Mouse (Mus musculus) layer of hippocampus, adult 18-20 months (tissue): ENCODE results near the gene Irf5. TPM values are rescaled to one million over a fixed set of nuclear protein-coding genes. Genes with fewer than 3 reads are reported as not detected.
A peak's percentile ranks its signal among the peaks of the same experiment; 100 is the strongest.

Source experiments
- DNase-seq, 2 experiments: peaks; one replicate each; pipeline ENCODE4 v3.0.0; 2022; ENCODE audit warnings: low spot score in 2 of 2
- long read RNA-seq: library from polyadenylated mRNA; stranded (forward); transcript quantifications from one replicate; pipeline ENCODE4 v2.0.0, GENCODE M21; 2021
- total RNA-seq, 2 experiments: library from RNA; stranded (reverse); gene quantifications; 2 replicates each; pipeline ENCODE4 v1.2.3; 2021

Irf5 gene
- total RNA-seq, result 1 to 10 TPM; 4.4 to 5.4 TPM
- long read RNA-seq, partial matches to known transcripts, result 2 of 6 reads
- long read RNA-seq, other reads (novel, unspliced or antisense), result 1 of 6 reads

DNA sequence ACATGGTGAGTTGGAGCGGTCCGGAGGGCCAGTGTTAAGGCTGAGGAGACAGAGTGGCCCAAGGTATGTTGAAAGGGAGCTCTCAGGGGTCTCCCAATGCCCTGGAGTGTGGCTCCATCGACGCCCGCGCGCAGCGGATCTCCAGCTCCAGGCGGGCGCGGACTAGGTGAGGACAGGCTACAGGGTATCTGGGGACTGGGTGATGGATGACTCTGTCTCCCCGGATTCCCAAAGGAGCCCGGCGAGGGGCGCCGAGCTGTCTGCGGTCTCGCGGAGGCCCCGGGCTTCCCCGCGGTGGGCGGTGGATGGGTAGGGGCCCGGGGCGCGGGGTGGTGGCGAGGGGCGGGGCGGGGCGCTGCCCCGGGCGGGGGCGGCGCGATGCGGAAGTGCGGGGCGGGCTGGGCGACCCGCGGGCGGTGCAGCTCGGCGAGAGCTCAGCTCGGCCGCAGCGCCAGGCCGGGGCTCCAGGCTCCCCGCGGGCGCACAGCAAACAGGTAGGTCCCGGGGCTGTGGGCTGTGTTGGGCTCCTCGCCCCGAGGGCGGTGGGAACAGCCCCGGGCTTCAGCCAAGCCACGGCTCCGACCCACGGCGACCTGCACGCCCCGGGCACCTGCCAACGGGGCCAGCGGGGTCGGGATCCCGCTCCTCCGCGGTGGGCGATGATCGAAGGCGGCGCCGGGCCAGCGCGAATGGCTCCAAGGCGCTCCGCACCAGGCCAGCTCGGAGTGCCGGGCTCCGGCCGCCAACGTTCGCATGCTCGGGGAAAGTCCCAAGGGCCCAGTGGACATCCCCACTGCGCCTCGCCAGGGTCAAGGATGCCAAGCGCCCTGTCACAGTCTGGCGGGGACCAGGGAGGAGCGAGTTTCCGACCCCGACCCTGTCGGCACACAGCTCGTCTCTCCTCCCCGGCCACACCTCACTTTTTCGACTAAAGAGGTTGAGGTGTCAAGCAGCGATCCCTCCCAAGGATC, at the start of gene Irf5:
TSS of gene Irf5 (plus strand) at position 345 of the 971 bp plus-strand sequence.
- DNase-seq, result no peak

DNA sequence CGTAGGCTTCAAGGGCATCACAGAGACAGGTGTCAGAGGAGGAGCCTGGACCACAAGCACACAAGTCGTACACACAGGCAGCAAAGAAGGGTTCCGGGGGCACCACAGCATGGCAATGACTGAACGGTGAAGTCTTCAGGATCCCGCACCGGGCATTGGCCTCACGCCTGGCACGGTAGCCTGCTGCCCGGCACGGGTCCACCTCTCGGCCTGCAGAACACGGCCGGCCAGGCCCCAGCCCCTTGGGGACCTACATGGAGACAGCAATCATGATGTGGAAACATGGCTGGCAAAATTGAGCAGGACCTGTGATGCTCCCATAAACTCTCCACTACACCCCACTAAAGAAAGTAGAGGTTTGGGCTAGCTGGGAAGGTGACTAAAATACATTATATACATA, 43.7 kb upstream of the Irf5 start:
- no peak for DNase-seq

DNA sequence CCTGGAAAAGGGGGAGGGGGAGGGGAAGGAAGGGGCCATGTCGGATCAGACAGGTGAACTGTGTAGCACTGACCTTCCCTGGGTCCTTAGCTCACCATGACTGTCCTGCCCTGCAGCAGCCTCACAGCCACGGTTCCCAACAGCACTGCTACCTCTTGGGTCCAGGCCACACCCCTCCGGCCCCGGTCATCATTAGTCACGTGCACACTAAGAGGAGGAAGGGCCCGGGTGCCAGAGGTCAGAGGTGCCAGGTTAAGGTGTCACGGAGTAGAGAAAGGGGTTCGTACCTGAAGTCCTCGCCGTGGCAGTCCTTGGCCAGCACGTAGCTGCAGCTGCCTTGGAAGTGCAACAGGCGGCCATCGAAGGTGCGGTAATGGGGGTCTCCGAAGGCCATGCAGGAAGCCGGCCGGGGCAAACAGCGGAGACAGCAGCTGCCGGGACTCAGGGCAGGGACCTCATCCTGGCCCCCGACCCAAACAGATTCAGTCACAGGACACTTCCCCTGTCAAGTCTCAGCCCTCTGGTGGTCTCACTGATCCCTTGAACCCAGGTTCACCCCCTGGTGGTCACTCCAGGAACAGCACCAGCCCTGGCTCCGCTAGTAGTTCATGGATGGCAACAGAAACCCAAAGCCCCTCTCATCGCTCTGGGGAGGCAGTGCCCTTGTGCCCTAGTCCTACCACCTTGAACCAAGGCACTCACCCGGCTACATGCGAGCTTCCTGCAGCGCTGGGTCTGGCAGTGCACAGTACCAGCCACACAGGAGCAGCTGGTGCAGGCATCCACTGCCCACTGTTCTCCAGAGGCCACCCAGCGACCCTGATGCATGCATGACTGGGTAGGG, 41.5 kb upstream of the Irf5 start:
- peak; percentile 9 to 46 for DNase-seq

DNA sequence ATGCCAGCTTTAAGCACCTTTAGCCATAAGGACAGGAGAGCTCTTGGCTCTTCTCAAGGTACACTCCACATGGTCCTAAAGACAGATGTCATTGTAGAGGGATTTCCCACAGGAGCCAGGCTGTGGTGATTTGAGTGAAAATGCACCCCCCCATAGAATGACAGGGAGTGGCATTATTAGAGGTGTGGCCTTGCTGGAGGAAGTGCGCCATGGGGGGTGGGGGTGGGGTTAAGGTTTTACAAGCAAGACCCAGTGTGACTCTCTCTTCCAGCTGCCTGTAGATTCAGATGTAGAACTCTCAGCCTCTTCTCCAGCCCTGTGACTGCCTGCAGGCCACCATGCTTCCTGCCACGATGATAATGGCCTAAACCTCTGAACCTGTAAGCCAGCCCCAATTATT, 40.5 kb upstream of the Irf5 start:
- no peak for DNase-seq

DNA sequence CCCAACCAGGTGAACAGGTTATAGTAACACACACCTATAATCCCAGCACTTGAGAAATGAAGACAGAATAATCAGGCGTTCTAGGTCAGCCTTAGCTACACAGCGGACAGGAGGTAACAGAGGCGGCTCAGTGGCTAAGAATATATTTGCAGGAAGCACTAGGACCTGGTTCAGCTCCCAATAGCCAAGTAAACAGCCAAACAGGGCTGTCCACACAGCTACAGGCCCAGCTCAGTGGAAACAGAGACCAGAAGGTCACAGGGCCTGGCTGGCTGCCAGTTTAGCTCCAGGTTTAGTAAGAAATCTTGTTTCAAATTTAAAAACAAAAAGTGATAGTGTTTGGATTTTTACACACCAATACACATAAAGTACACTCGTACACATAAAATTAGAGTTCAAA, 32.3 kb upstream of the Irf5 start:
- DNase-seq, result no peak

DNA sequence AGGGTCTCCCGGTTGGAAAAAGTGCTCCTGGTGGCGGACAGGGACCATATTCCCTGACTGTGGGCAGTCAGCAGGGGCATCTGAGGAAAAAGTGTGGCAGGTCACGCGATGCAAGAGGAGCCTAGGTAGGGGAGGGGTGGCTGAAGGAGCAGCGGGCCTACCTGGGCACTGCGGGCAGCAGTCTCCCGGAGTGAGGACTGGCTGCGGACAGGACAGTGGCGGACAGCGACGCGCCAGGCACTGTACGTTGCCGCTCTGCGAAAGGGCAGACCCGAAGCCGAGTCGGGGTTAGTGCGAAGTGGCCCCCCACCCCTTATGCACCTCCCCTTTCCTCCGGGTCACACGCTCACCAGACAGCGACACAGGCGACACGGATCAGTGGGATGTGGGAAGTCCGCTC, 30.2 kb upstream of the Irf5 start:
- DNase-seq, result no peak

DNA sequence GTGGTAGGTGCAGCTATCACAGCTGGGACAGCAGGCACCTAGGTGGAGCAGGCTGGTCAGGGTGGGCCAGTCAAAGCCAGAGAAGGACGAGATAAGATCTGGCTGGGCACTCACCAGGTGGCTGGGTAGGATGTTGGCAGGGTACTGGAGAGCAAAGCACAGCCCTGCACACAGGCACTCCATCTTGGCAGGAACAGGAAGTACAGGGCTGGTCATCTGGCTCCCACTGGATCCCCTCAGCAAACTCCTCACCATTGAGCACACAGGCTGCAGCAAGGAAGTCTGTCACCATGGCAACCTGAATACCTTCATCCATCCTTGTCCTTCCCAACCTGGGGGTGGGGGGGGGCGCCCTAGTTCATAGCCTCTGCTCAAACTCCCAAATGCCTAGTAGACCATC, 28.6 kb upstream of the Irf5 start:
- no peak for DNase-seq

DNA sequence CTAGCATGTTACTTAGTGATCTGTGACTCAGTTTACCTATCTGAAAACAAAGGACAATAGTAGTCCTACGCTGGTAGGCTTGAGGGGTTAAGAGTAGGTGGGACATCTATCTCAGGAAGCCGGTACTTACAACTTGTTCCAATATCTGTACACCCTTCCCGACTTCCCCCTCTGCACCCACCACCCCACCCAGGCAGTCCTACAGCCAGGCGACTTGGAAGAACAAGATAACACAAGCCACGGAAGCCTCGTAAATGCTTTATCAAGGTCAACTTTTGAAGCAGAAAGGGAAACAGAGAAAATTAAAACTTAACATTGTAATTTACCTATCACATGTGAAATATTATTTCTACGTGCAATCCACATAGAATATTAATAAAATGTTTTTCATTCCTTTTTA, 26.2 kb upstream of the Irf5 start:
- DNase-seq, result no peak

DNA sequence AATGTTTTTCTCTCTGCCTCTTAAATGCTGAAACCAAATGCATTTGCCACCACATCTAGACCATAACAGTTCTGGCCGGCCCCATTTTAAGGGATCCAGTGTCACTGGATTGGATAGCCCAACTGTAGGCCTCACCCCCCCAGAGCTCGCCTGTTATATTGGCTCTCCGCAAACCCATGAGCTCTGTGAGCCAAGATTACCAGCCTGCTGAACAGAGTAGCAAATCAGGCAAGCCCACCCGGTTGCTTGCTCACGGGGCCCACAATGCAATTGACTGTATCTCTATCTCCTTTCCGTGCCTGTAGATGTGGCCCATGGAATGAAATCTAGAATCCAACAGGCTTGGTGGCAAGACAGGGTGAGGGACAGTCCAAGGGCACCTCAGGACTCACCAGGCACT, 25.6 kb upstream of the Irf5 start:
- DNase-seq, result no peak

DNA sequence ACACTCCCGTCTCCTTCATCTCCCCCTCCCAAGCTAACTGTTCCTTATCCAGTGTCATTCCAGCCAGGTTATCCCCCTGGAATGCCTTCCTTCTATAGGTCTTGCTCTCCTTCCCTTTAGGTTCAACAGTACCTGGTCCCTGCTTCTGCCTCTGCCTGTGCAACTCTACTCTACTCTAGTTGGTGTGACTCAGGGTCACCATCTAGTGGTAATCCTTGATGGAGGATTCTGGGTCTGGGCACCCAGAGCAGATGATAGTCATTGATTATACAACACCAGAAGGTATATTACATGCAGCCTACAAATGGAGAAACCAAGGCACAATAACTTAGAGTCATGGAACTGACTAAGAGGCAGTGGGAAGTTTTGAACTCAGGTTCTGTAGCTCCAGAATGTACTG, 24.8 kb upstream of the Irf5 start:
- DNase-seq, result peak in 1 of 2 experiments; percentile 34

DNA sequence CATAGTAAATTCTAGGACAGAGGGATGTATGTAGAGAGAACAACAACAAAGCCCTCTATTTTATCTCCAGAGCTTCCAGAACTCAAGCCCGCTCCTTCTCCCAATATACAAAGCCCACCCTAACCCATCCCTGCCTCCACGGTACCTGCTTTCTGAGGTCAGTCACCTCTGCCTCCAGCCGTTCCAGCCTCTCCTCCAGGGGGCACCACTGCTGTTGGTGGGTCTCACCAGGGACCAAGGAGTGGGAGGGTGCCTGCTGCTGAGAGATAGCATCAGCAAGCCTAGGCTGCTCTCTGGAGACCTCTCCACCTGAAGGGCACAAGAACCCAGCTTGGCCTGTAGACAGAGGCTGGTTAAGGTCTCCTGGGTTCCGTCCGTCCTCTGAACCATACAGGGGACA, 20.9 kb upstream of the Irf5 start:
- DNase-seq, result no peak

DNA sequence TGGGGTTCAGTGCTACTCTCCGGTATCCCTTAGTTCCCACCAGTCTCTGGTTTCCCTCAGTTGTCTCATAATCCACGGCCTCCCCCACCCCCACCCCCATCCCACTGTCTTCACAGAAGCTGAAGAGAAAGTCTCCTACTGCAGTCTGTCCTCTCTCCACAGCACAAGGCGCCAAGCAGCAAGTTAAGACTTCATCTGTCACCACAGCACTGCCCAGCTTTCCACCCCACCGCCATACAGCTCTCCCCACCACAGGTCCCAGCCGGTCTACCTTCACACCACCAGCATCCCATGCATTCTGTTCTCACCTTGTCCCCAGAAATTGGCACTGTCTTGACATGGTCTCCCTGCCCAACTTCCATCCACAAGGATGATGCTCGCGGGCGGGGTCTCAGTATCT, 19.6 kb upstream of the Irf5 start:
- DNase-seq, result no peak

DNA sequence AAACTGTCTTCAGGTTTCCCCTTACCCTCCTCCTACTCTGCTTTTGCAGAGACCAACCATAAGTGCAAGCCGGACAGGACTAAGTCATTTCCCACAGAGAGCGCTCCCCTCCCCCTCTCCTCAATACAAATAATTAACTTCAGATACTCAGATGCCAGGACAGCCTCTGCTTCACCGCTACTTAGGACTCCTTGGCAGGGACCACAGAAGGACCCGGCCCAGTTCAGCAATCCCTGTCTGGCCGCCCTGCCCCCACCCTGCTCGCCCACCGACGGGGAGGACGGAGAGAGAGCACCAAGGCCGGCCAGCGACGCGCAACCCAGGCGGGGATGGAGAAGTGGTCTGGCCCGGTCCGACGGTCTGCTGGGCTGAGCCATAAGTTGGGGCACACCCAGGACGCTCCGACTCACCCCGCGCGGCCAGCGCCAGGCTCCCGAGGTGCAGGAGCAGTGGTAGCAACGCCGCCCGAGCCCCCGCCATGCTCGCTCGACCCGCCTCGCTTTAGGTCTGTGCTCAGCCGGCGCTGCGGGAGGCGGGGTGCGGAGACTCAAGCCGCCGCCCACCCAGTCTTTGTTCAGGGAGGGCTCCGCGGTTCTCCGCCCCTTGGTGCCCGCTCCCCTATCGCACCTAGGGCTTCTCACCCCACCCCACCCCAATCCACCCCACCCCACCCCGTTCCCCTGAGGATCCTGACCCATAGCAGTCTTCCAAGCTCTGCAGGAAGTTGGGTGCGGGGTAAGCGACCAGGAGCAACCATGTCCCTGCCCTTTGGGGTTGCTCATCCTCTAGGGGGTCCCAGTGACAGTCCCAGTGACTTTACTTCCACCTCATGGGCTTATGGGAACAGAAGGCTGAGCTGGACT, 18.7 kb upstream of the Irf5 start, which contains the start of gene Kcp:
TSS of gene Kcp (minus strand) at position 506 of the 863 bp plus-strand sequence.
- DNase-seq, result no peak

DNA sequence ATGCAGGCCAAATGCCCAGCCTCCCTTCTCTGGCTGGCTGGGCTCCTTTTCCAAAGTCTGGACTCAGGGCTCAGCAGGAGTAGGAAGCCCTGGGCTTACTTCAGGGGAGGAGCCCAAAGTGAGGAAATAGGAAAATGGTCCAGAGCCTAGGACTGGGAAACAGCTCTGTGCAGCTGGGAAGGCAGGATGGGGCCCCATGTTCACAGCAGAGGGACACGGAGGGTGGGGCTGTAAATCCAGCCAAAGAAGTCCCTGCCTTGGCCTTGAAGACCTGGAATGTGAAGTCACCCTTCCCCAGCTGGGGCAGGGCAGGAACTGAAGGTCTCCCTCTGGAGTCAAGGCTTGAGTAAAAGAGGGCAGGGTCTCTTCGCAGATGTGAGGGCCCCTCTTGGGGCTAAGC, 17.3 kb upstream of the Irf5 start:
- no peak for DNase-seq

DNA sequence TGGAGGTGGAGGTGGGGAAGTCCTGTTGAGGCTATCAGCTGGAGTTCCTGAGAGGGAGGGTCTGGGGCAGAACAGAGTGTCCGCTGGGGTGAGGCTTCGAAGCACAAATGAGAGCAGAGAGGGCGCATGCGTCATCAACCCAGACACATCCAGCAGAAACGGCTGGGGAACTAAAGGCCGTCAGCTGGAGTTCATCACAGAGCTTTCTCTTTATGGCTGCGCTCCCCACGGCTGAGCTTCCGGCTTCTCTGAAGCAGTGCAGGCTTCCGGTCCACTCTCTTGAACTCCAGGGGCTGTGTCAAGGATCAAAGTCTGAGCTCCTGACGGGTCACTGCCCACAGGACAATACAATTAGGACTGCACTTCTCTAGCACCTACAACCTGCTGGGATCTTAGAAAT, 13.1 kb upstream of the Irf5 start:
- no peak for DNase-seq

DNA sequence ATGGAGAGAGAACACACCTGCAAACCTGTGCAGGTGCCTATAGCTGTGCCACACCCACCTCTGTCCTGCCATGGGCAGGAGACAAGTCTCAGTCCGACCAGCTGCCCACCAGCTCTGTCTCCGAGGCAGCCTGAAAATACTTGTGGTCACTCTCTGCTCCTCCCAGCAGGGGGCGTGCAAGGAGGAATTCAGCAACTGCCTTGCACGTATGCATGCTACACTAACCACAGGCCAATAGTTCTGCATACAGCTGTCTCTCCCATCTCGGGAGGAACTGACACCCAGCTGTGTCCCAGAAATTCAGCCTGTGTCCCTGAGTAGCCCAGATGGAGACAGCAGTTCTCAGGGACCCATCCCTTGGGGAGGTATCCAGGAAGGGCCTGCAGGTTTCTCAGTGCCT, 9.3 kb upstream of the Irf5 start:
- DNase-seq, result peak; percentile 37 to 61

DNA sequence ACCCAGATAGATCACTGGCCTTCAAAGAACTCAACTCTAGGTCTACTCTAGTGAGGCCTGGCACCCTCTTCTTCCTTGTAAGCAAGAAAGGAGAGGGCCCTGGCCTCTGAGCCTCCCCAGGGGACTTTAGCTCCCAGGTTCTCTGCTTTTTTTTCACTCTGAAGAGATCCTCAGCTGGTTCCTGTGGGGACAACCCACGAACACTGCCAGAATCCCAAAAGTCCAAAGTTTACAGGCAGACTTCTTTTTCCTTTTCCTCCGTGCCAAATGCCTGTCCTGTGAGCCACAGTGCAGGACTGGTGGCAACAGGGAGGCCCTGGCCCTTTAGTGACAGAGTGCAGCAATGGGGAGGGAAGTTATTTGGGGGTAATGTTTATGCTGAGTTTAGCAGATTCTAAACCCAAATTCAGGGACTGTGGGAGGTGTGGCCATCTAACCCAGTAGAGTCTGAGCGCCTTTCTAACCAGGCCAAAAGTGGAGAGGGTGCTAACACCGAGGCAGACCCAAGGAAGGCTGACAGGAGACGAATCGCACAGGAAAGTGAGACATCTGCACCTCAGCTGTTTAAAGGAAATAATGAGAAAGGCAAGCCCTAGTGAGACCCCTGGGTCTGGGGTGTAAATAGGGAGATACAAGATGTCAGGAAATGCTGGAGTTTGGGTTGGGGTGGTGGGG, 3.7 kb upstream of the Irf5 start:
- DNase-seq, result no peak

DNA sequence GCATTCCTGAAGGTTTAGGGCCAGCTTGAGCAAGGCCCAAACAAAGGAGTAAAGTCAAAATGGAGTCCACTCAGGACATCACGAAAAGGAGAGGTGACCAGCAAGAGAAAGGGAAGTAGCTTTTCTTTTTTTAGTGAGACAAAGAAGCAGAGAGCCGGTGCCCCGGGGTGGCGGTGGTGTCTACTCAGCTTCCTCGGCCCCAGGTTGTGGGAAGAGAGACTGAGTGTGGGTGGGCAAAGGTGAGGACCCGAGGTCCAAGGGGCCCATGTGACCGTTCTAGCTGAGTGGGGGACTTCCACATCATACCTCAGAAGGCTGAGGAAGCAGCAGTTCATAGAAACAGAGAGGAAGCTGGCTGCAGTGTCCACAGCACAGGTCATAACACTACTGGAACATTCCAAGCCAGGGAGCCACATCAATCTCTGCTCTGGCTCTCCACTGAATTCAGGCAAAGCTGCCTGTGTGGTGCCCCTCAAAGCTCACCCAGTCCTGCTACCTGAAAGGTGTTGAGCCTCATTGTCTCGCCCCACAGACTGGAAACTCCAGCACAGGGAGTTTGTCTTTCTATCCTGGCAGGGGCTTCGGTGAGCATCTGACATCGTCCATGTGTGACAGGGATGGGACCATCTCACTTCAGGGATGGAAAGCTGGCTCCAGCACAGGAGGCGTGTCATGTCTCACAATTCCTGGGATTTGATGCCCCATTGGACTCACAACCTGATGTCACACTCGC, 3.0 kb upstream of the Irf5 start:
- no peak for DNase-seq

DNA sequence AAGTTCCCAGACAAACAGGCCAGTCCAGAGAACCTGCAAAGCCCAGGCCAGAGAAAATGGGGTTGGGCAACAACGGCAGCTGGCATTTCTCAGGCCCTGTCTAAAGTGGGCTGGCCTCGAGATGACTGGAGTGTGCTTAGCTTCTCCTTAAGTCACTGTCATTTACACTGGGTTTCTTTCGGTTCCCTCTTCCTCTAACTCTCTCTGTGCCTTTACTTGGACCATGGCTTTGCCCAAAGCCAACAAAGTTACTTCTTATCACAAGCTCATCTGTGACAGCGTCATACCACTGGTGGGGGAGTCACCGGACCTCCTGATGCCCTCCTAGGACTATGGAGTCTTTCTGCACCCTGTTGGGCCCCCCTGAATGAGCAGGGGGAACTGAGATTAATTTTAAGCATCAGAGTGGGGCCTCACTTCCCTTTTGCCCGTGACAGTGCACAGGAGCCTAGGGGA, 2.4 kb upstream of the Irf5 start:
- DNase-seq, result no peak

DNA sequence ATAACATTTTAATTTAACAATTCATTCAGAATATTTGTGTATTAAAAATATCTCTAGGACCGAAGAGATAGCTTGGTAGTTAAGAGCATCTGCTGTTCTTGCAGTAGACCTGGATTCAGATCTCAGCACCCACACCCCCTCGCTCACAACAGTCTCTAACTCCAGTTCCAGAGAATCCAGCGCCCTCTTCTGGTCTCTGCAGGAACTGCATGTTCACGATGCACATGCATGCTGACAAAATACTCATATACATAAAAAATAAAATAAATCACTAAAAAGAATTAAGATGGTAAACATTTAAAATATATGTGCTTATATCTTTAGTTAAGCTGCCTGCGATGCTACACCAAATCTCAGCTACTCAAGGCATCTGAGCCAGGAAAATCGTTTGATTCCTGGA, 1.2 kb upstream of the Irf5 start:
- no peak for DNase-seq
